Mouse (Mus musculus): ENCODE measurements around the gene Adamts17.

Gene Adamts17

DNA sequence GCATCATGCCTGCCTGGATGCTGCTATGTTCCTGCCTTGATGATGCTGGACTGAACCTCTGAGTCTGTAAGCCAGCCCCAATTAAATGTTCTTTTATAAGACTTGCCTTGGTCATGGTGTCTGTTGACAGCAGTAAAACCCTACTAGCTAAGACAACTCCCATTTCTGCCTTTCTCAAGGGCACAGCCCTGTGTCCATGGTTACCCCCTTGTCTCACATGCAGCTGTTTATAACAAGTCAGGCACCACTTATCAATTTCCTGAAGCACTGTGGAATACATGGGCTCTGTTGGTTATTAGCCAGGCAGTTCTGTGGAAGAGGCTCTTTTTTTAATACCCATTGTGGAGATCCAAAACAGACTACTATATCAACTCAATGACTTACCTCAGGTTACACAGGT, 193.1 kb downstream of the Adamts17 start:
- no peak for DNase-seq (ENCODE audit: low spot score)

DNA sequence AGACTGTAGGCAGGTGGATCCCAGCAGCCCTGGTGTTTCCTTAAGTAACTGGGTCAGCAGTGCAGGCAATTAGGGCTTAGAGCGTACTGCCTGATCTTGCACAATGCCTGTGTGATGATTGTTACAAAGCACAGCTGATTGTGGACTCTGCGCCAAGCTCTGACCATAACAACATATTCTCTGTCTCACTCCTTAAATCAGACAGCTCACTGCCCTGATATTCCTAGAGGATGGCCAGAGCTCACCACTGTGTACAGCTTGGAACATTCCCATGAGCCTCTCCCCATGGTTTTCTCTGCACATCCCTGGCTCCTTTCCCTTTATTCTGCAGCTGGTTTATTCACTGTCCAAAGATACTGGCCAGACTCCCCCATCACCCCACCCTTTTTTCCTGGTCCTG, 194.8 kb downstream of the Adamts17 start:
- no peak for DNase-seq (ENCODE audit: low spot score)

GRCm38 (mm10) chr7:67035246-67035645, 195.7 kb downstream of the Adamts17 start:
- no peak for DNase-seq (ENCODE audit: low spot score)

DNA sequence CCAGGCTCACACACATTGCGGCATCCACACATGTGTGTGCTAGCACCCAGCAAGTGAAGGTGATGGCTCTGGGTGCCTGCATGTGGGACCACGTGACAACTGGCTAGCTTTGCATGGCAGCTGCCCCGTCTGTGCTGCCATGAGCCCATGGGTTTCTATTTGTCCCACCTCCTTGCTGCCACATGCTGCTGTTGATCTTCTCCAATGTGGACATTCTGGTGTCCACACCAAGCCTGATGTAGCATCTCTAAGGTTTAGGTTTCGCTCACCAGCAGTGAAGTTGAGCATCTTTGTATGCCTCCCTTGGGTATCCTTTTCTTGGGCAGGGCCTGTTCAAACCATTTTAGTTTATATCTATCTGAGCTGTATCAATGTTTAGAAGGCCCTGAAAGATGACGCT, 196.1 kb downstream of the Adamts17 start:
- DNase-seq (ENCODE audit: low spot score), result no peak

GRCm38 (mm10) chr7:67036502-67037485, 197.3 kb downstream of the Adamts17 start:
- no peak for DNase-seq (ENCODE audit: low spot score)

GRCm38 (mm10) chr7:67037726-67038520, 198.4 kb downstream of the Adamts17 start:
- no peak for DNase-seq (ENCODE audit: low spot score)

DNA sequence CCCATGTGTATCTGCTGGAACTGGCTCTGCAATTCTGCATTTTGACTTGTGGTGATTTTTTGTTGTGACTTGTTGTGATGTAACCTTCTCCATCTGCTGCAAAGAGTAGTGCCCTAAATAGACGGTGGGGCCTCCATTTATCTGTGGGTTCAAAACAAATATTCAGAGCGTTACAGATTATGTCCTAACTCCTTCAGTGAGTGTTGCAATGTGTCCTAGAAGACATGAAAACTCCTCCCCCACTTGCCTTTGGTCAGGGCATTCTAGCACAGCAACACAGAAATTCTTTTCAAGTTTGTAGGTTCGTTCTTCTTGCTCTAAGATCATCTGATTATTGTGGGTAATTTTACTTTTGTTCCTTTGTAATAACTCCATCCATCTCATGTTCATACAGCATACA, 199.6 kb downstream of the Adamts17 start:
- no peak for DNase-seq (ENCODE audit: low spot score)

GRCm38 (mm10) chr7:67039861-67040260, 200.3 kb downstream of the Adamts17 start:
- no peak for DNase-seq (ENCODE audit: low spot score)

DNA sequence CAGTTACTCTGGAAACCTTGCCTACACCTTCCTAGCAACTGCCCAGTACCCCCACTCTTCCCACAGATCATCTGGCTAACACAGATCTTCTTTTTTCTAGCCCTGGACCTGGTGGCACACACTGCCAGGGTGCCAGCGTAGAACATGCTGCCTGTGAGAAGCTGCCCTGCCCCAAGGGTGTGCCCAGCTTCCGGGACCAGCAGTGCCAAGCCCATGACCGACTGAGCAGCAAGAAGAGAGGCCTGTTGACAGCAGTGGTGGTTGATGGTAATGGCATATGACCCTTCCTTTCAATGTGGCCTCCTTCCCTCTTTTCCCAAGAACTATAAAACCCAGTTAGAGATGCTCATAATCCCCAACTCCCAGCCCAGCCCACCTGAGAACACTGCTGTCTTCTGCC, 202.2 kb downstream of the Adamts17 start:
- DNase-seq (ENCODE audit: low spot score), result no peak

GRCm38 (mm10) chr7:67044121-67044817, 204.7 kb downstream of the Adamts17 start:
- DNase-seq (ENCODE audit: low spot score), result no peak

- no peak for DNase-seq (ENCODE audit: low spot score)
These were observed 205.7 kb downstream of the Adamts17 start for GRCm38 (mm10) chr7:67045202-67045601.

GRCm38 (mm10) chr7:67049206-67049605, 209.7 kb downstream of the Adamts17 start:
- DNase-seq (ENCODE audit: low spot score), result no peak

DNA sequence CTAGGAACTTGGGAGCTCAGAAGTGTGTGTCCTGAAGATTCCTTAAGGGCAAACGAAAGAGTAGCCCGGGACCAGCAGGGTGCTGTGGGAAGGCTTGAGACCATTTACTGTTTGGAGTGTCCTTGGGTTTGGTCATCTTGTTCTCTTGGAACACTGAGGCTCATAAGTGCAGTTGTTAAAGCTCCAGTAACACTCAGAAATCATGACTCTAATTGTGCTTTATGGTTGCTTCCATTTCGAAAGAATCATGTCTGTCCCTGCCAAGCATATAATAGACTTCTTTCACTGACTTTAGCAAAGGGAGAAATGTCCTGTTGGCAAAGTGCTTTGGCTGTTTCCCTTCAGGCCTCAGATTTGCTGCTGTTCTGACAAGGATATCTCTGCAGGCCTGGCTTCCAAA, 210.9 kb downstream of the Adamts17 start:
- DNase-seq (ENCODE audit: low spot score), result no peak

DNA sequence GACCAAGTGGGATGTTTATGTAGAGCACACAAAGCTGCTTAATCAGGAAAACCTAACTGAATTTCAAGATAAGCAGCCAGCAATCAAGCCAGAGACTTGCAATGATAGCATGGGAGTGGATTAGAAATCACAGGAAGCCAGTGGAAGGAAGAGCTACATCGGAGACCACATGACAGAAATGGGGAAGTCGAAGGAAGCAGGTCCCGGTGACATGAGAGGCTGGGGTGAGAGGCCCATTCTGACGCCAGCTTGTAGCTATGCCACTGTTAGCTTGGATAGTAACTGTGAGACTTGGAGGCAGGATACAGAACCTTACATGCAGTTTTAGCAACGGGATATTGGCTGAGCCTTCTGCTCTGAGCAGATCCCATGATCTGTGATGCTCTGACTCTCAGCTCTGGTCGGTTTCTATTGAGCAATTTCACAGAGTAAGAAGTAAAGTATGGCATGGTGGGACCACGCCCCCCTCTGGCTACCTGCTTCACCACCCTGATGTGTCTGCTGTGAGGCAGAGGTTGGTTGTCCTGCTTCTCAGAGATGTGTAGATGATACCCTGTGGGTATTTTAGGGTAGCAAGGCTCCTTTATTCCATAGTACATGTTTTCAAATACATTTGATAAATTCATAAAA, 211.7 kb downstream of the Adamts17 start:
- DNase-seq (ENCODE audit: low spot score), result no peak

DNA sequence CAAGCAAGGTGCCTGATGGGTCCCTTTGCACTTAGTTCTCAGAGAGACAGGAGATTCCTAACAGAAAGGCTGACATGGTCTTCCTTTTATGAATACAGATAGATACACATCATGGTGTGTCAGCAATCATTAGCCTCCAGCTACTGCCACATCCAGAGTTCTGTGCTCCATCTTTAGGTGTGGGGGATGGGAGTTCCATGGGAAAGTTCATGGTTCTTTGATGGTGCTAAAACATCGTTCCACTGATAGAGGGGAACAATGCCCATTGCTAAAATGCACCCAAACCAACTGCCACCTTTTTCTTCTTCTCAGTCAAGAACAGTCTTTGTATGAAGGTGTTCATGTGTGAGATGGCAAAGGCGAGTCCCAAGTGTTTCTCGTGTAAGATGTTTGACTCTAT, 215.3 kb downstream of the Adamts17 start:
- no peak for DNase-seq (ENCODE audit: low spot score)

GRCm38 (mm10) chr7:67055510-67055909, 216.0 kb downstream of the Adamts17 start:
- DNase-seq (ENCODE audit: low spot score), result no peak

- no peak for DNase-seq (ENCODE audit: low spot score)
These were observed 222.2 kb downstream of the Adamts17 start for GRCm38 (mm10) chr7:67061756-67062155.

DNA sequence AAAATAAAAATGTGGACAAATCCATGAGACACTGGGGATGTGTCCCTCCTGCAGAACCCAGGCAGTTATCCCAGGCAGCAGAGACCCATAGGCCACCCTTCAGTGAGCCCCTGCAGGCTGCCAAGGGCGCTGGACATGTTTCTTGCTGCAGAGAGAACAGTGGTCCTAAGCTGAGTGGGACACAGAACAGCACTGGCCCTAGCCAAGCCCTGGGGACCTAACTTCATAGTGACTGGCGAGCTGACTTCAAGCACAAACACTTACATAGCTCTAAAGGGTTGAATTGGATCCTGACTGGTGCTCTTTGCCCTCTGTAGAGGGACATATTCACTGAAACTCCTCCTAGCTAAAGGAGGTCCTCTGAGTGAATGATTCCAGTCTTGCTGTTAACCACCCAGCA, 223.0 kb downstream of the Adamts17 start:
- DNase-seq (ENCODE audit: low spot score), result no peak

- no peak for DNase-seq (ENCODE audit: low spot score)
These were observed 225.2 kb downstream of the Adamts17 start for GRCm38 (mm10) chr7:67064627-67065305.

DNA sequence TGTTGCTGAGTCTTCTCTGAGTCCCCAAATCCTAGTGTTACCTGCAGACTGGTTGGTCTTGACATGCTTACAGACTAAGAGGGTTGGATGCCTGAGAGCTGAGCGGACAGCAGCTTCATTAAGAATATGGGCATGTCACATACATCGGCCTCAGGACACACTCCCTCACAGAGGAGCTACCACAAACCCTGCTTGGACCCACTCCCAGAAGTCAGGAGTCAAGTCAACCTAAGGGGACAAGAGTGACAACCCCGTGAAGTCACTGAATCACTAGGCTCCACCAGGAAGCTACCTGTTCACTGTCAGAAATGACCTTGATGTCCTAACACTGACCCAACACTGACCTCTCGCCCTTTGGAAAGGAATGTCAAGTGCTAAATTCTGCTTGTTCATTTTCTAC, 226.1 kb downstream of the Adamts17 start:
- DNase-seq (ENCODE audit: low spot score), result no peak

- DNase-seq (ENCODE audit: low spot score), result no peak
These were observed 232.6 kb downstream of the Adamts17 start for GRCm38 (mm10) chr7:67072015-67072685.

All from layer of hippocampus, adult 9-10 months (tissue).